In the genomic region with DNA sequence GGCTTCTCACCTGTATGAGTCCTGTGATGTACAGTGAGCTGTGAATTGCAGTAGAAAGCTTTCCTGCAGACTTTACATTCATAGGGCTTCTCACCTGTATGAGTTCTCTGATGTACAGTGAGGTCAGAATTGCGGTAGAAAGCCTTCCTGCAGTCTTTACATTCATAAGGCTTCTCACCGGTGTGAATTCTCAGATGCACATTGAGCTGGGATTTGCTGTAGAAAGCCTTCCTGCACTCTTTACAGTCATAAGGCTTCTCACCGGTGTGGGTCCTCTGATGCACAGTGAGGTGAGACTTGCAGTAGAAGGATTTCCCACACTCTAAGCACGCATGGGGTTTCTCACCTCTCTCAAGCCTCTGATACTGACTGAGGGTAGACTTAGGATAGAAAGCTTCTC, we compare ENCODE assay signal across 30 mouse cellular contexts. TPM values are rescaled to one million over a fixed set of nuclear protein-coding genes. Genes with fewer than 3 reads are reported as not detected.
DNase-seq lines count a peak whose midpoint lies in the region; ATAC-seq and TF ChIP-seq lines count a peak whose summit lies in the region.
"Had no signal": no experiment of that assay in that cellular context is flagged by ENCODE, and none has a peak within 500 bp of the region (broad histone marks: within the 10 kb centered on the region; RNA-seq: fewer than 3 reads in every experiment).

No protein-coding gene starts in this region.

- H3K36me3 ChIP-seq in forebrain, postnatal 0 days (ENCODE audit: insufficient read depth), result peaks cover 68% of the 10 kb centered on the region
- peaks cover 64% of the 10 kb centered on the region for H3K36me3 ChIP-seq in forebrain, embryonic 11.5 days (ENCODE audit: control insufficient read depth, insufficient read depth, low read length)
- H3K36me3 ChIP-seq in intestine, postnatal 0 days (ENCODE audit: control insufficient read depth, insufficient read depth), result peaks cover 69% of the 10 kb centered on the region
- H3K36me3 ChIP-seq in intestine, embryonic 15.5 days, result peaks cover 62% of the 10 kb centered on the region

- H3K4me1 ChIP-seq in forebrain, postnatal 0 days (ENCODE audit: insufficient read depth), result no peaks in the 10 kb centered on the region
- H3K4me1 ChIP-seq in forebrain, embryonic 11.5 days (replicated peaks; ENCODE audit: control insufficient read depth, insufficient read depth, low read length), result no peaks in the 10 kb centered on the region
- no peaks in the 10 kb centered on the region for H3K4me1 ChIP-seq in intestine, postnatal 0 days (replicated peaks; ENCODE audit: control insufficient read depth, insufficient read depth, low read length)
- no peaks in the 10 kb centered on the region for H3K4me1 ChIP-seq in intestine, embryonic 15.5 days (replicated peaks)
- H3K4me1 ChIP-seq: embryonic facial prominence, embryonic 12.5 days; embryonic facial prominence, embryonic 15.5 days; forebrain, embryonic 12.5 days; forebrain, embryonic 15.5 days; heart, embryonic 13.5 days; hindbrain, embryonic 12.5 days; hindbrain, embryonic 15.5 days had no signal

- no peak for TF ChIP-seq CTCF in forebrain, postnatal 0 days (IDR thresholded peaks at IDR 0.05; ENCODE audit: low read depth)
- TF ChIP-seq CTCF in intestine, postnatal 0 days (IDR thresholded peaks at IDR 0.05; ENCODE audit: low read depth), result no peak

- peaks cover 43% of the 10 kb centered on the region for H3K9me3 ChIP-seq in forebrain, postnatal 0 days (ENCODE audit: low read length)
- H3K9me3 ChIP-seq in forebrain, embryonic 11.5 days (ENCODE audit: control insufficient read depth, low read length), result peaks cover 40% of the 10 kb centered on the region
- peaks cover 46% of the 10 kb centered on the region for H3K9me3 ChIP-seq in intestine, postnatal 0 days (ENCODE audit: control insufficient read depth)
- peaks cover 24% of the 10 kb centered on the region for H3K9me3 ChIP-seq in intestine, embryonic 15.5 days

- H3K4me2 ChIP-seq in forebrain, postnatal 0 days (ENCODE audit: low read depth), result no peak overlapping the region
- H3K4me2 ChIP-seq in forebrain, embryonic 11.5 days (ENCODE audit: low read depth, low read length, severe bottlenecking), result no peak overlapping the region
- no peak overlapping the region for H3K4me2 ChIP-seq in intestine, postnatal 0 days (replicated peaks; ENCODE audit: low read depth)
- H3K4me2 ChIP-seq in intestine, embryonic 15.5 days (replicated peaks), result no peak overlapping the region
- H3K4me2 ChIP-seq: embryonic facial prominence, embryonic 12.5 days; embryonic facial prominence, embryonic 15.5 days; forebrain, embryonic 12.5 days; forebrain, embryonic 15.5 days; heart, embryonic 13.5 days; hindbrain, embryonic 12.5 days; hindbrain, embryonic 15.5 days had no signal

- peak; percentile 19 for DNase-seq in forebrain, postnatal 0 days
- no peak for DNase-seq in forebrain, embryonic 11.5 days (ENCODE audit: low spot score)
- peak; percentile 10 for DNase-seq in CD4-positive helper T cell, adult 2 months (ENCODE audit: low read depth, low spot score)
- peak; percentile 15 for DNase-seq in Muller cell, postnatal 12 days (ENCODE audit: inconsistent ontology term)
- DNase-seq in layer of hippocampus, adult 9-10 months (ENCODE audit: low spot score), result no peak
- no peak for DNase-seq in cerebellum, adult 18-20 months
- DNase-seq: adrenal gland, adult 2 months; adrenal gland, postnatal 14 days; B cell, adult 2 months; cerebellum, adult 11 months; cerebellum, adult 8-10 months; cerebellum, postnatal 36 days; gastrocnemius, postnatal 14 days; heart, adult 18-20 months; heart, postnatal 14 days; heart, postnatal 4 days; kidney, adult 11 months; kidney, adult 8-10 months had no signal

- H3K4me3 ChIP-seq in forebrain, postnatal 0 days (ENCODE audit: low read depth, low read length), result no peak overlapping the region
- no peak overlapping the region for H3K4me3 ChIP-seq in forebrain, embryonic 11.5 days (ENCODE audit: low read depth, low read length)
- H3K4me3 ChIP-seq in intestine, postnatal 0 days (ENCODE audit: low read depth, low read length), result no peak overlapping the region
- H3K4me3 ChIP-seq in intestine, embryonic 15.5 days (replicated peaks), result no peak overlapping the region
- H3K4me3 ChIP-seq: embryonic facial prominence, embryonic 12.5 days; embryonic facial prominence, embryonic 15.5 days; forebrain, embryonic 12.5 days; forebrain, embryonic 15.5 days; heart, embryonic 13.5 days; hindbrain, embryonic 12.5 days; hindbrain, embryonic 15.5 days had no signal

- H3K9ac ChIP-seq in forebrain, postnatal 0 days, result no peak overlapping the region
- H3K9ac ChIP-seq in forebrain, embryonic 11.5 days (ENCODE audit: low read length), result no peak overlapping the region
- H3K9ac ChIP-seq in intestine, postnatal 0 days (ENCODE audit: low read depth, low read length), result no peak overlapping the region
- no peak overlapping the region for H3K9ac ChIP-seq in intestine, embryonic 15.5 days
- H3K9ac ChIP-seq: embryonic facial prominence, embryonic 12.5 days; embryonic facial prominence, embryonic 15.5 days; forebrain, embryonic 12.5 days; forebrain, embryonic 15.5 days; heart, embryonic 13.5 days; hindbrain, embryonic 12.5 days; hindbrain, embryonic 15.5 days had no signal

- no peak overlapping the region for H3K27ac ChIP-seq in forebrain, postnatal 0 days (ENCODE audit: low read depth, low read length)
- H3K27ac ChIP-seq in forebrain, embryonic 11.5 days (ENCODE audit: low read depth, low read length), result no peak overlapping the region
- peak overlapping the region; percentile 36 for H3K27ac ChIP-seq in intestine, postnatal 0 days (ENCODE audit: low read depth, low read length)
- H3K27ac ChIP-seq in intestine, embryonic 15.5 days, result no peak overlapping the region
- H3K27ac ChIP-seq: embryonic facial prominence, embryonic 12.5 days; embryonic facial prominence, embryonic 15.5 days; forebrain, embryonic 12.5 days; forebrain, embryonic 15.5 days; heart, embryonic 13.5 days; hindbrain, embryonic 12.5 days; hindbrain, embryonic 15.5 days had no signal

- no peak for ATAC-seq in forebrain, postnatal 0 days
- ATAC-seq in forebrain, embryonic 11.5 days (replicated peaks; ENCODE audit: low FRiP score), result no peak
- no peak for ATAC-seq in intestine, postnatal 0 days
- ATAC-seq in intestine, embryonic 15.5 days, result no peak
- ATAC-seq: CD4-positive, CD25-positive, alpha-beta regulatory T cell, adult 4 months; forebrain, embryonic 15.5 days; inflammation-experienced regulatory T-cells, adult 6 months had no signal

- no peaks in the 10 kb centered on the region for H3K27me3 ChIP-seq in forebrain, postnatal 0 days (ENCODE audit: insufficient read depth, low read length)
- no peaks in the 10 kb centered on the region for H3K27me3 ChIP-seq in forebrain, embryonic 11.5 days (ENCODE audit: control insufficient read depth, insufficient read depth, low read length)
- no peaks in the 10 kb centered on the region for H3K27me3 ChIP-seq in intestine, postnatal 0 days (replicated peaks; ENCODE audit: control insufficient read depth, insufficient read depth, low read length)
- H3K27me3 ChIP-seq in intestine, embryonic 15.5 days (replicated peaks), result no peaks in the 10 kb centered on the region
- H3K27me3 ChIP-seq: embryonic facial prominence, embryonic 12.5 days; embryonic facial prominence, embryonic 15.5 days; forebrain, embryonic 12.5 days; forebrain, embryonic 15.5 days; heart, embryonic 13.5 days; hindbrain, embryonic 12.5 days; hindbrain, embryonic 15.5 days had no signal

- 99% methylated on average over 4 of the region's 4 CpGs for WGBS in forebrain, postnatal 0 days
- 97% methylated on average over 4 of the region's 4 CpGs for WGBS in forebrain, embryonic 11.5 days
- WGBS in intestine, postnatal 0 days, result 97% methylated on average over 4 of the region's 4 CpGs
- 96% methylated on average over 4 of the region's 4 CpGs for WGBS in intestine, embryonic 15.5 days

RNA-seq across cellular contexts. Expression of gene Zfp599, which starts 19.0 kb away (rescaled TPM):
- total RNA-seq in forebrain, postnatal 0 days (2014; rRNA removed), result 7.6 and 7.9 TPM in 2 replicates
- polyA plus RNA-seq in forebrain, postnatal 0 days (2015; fragmentation: Nextera tagmentation; extraction: Ambion mirVana), result 4.8 and 6.0 TPM in 2 replicates
- polyA plus RNA-seq in forebrain, embryonic 11.5 days (2014; fragmentation: Nextera tagmentation; extraction: Ambion mirVana), result 8.8 and 8.9 TPM in 2 replicates
- 1.3 and 1.5 TPM in 2 replicates for polyA plus RNA-seq in intestine, postnatal 0 days (2015; fragmentation: Nextera tagmentation; extraction: Ambion mirVana)
- 4.2 and 4.3 TPM in 2 replicates for polyA plus RNA-seq in intestine, embryonic 15.5 days (2015; fragmentation: Nextera tagmentation; extraction: Ambion mirVana)
- total RNA-seq: gastrocnemius, adult 18-20 months had no signal

RNA-seq across cellular contexts. Expression of gene Zfp810, which starts 28.7 kb away (rescaled TPM):
- total RNA-seq in forebrain, postnatal 0 days (2014; rRNA removed), result 37.1 and 51.3 TPM in 2 replicates
- 20.1 and 27.5 TPM in 2 replicates for polyA plus RNA-seq in forebrain, postnatal 0 days (2015; fragmentation: Nextera tagmentation; extraction: Ambion mirVana)
- 30.2 and 33.4 TPM in 2 replicates for polyA plus RNA-seq in forebrain, embryonic 11.5 days (2014; fragmentation: Nextera tagmentation; extraction: Ambion mirVana)
- 7.7 and 8.4 TPM in 2 replicates for polyA plus RNA-seq in intestine, postnatal 0 days (2015; fragmentation: Nextera tagmentation; extraction: Ambion mirVana)
- polyA plus RNA-seq in intestine, embryonic 15.5 days (2015; fragmentation: Nextera tagmentation; extraction: Ambion mirVana), result 12.4 and 13.3 TPM in 2 replicates

RNA-seq across cellular contexts. Expression of gene Zfp809, which starts 53.2 kb away (rescaled TPM):
- 10.3 and 11.0 TPM in 2 replicates for total RNA-seq in forebrain, postnatal 0 days (2014; rRNA removed)
- 3.8 and 6.8 TPM in 2 replicates for polyA plus RNA-seq in forebrain, postnatal 0 days (2015; fragmentation: Nextera tagmentation; extraction: Ambion mirVana)
- polyA plus RNA-seq in forebrain, embryonic 11.5 days (2014; fragmentation: Nextera tagmentation; extraction: Ambion mirVana), result 13.5 and 14.7 TPM in 2 replicates
- 12.6 and 14.4 TPM in 2 replicates for polyA plus RNA-seq in intestine, postnatal 0 days (2015; fragmentation: Nextera tagmentation; extraction: Ambion mirVana)
- polyA plus RNA-seq in intestine, embryonic 15.5 days (2015; fragmentation: Nextera tagmentation; extraction: Ambion mirVana), result 19.3 and 23.6 TPM in 2 replicates

Comparison
In these comparisons a context has a peak if more than half of its experiments do, and no peak if none do; other contexts are left out.
1. DNase-seq: peak in forebrain, postnatal 0 days (single experiment), CD4-positive helper T cell, adult 2 months (single experiment) and Muller cell, postnatal 12 days (single experiment); none in forebrain, embryonic 11.5 days (single experiment), layer of hippocampus, adult 9-10 months (single experiment) and cerebellum, adult 18-20 months (0 of 2).